Mouse (Mus musculus) hindbrain, embryonic 15.5 days (tissue): Measurements from ENCODE around the gene S100a1. TPM values are rescaled to one million over a fixed set of nuclear protein-coding genes. Genes with fewer than 3 reads are reported as not detected.

Source experiments
- ATAC-seq: fragments of 200-750 bp; cut with Nextera tagmentation; 2 replicates; pipeline ENCODE4 v1.8.0; 2017; ENCODE audit warnings: low read depth, moderate number of reproducible peaks, moderate TSS enrichment; ENCODE audit not compliant: low FRiP score
- H3K27ac ChIP-seq: fragments of 300-500 bp; sonication (generic); replicated peaks from 2 replicates; pipeline ENCODE4 v1.5.1; 2015; ENCODE audit warnings: mild to moderate bottlenecking, inconsistent platforms
- H3K27me3 ChIP-seq: fragments of 300-500 bp; sonication (generic); 2 replicates; pipeline ENCODE4 v1.6.1; 2015; ENCODE audit warnings: control low read depth, inconsistent platforms
- H3K36me3 ChIP-seq: fragments of 300-500 bp; sonication (generic); 2 replicates; pipeline ENCODE4 v1.6.1; 2015; ENCODE audit warnings: control low read depth, inconsistent platforms
- H3K4me1 ChIP-seq: fragments of 300-500 bp; sonication (generic); replicated peaks from 2 replicates; pipeline ENCODE4 v1.6.1; 2015; ENCODE audit warnings: control low read depth, inconsistent platforms
- H3K4me2 ChIP-seq: fragments of 300-500 bp; sonication (generic); 2 replicates; pipeline ENCODE4 v1.6.1; 2015; ENCODE audit warnings: moderate library complexity, mild to moderate bottlenecking, inconsistent platforms
- H3K4me3 ChIP-seq: fragments of 300-500 bp; sonication (generic); 2 replicates; pipeline ENCODE4 v1.5.1; 2015; ENCODE audit warnings: mild to moderate bottlenecking, inconsistent platforms
- H3K9ac ChIP-seq: fragments of 300-500 bp; sonication (generic); 2 replicates; pipeline ENCODE4 v1.6.1; 2015; ENCODE audit warnings: inconsistent platforms
- H3K9me3 ChIP-seq: fragments of 300-500 bp; sonication (generic); 2 replicates; pipeline ENCODE4 v1.6.1; 2016; ENCODE audit warnings: control low read depth, inconsistent platforms
- WGBS: fragments of 180-500 bp; shearing (Covaris S2); methylation state at CpG from one replicate; pipeline ENCODE4 v1.1.7; 2015; 5-methylcytosine and 5-hydroxymethylcytosine counted together
- polyA plus RNA-seq: library from polyadenylated mRNA; unstranded; fragments of >200 nt; fragmentation: Nextera tagmentation; extraction: Ambion mirVana; gene quantifications from 2 replicates; pipeline ENCODE4 v1.2.1, GENCODE M21; 2015

S100a1 gene
- polyA plus RNA-seq, 1 experiment from 2014 or later = 19.9 TPM

DNA sequence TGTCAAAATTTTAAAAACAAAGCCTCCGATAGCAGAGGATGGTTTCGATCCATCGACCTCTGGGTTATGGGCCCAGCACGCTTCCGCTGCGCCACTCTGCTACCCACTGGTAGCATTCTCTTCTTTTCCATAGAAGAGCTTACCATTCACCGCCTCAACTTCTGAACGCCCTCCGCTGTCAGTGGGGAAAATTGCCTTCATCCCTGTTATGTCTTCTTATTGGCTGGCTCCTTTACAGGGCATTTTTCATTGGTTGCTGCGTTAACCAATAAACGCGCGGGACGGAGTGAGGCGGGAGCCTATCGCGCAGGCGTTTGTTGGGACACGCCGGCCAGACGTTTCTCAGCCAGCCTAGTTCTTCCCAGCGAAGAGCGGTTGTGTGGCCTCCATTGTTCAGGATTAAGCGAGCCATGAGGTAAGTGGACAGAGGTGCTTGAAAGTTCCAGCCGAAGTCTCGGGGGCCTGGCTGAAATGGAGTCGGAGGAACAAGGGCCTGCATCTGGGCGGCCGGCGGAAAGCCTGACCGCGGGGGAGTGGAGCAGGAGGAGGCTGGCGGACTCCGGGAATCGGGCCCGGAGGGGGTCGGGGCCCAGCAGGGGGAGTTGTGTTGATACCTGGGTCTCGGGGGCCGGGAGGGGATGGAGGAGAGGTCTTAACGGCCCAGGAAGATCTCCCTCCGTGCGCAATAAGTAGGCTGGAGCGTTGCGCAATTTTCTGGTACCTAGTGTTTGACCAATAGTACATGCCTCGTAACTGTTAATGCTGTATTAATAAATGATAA lies 38.2 kb downstream of the S100a1 start, which contains the start of gene Ilf2:
TSS of gene Ilf2 (plus strand) at position 296 of the 781 bp plus-strand sequence.
- ATAC-seq = peak; percentile 99
- Histone ChIP-seq H3K9me3 (no peaks in the 10 kb centered on the region), H3K4me1 (peaks cover 18% of the 10 kb centered on the region), H3K4me3 (peak within 1 kb of the TSS; percentile 98), H3K36me3 (peaks cover 30% of the 10 kb centered on the region), H3K4me2 (peak within 1 kb of the TSS; percentile 76), H3K27me3 (no peaks in the 10 kb centered on the region), H3K27ac (peak within 1 kb of the TSS; percentile 95), H3K9ac (peak within 1 kb of the TSS; percentile 82)
- under 1% methylated on average over 45 of the region's 45 CpGs for WGBS

DNA sequence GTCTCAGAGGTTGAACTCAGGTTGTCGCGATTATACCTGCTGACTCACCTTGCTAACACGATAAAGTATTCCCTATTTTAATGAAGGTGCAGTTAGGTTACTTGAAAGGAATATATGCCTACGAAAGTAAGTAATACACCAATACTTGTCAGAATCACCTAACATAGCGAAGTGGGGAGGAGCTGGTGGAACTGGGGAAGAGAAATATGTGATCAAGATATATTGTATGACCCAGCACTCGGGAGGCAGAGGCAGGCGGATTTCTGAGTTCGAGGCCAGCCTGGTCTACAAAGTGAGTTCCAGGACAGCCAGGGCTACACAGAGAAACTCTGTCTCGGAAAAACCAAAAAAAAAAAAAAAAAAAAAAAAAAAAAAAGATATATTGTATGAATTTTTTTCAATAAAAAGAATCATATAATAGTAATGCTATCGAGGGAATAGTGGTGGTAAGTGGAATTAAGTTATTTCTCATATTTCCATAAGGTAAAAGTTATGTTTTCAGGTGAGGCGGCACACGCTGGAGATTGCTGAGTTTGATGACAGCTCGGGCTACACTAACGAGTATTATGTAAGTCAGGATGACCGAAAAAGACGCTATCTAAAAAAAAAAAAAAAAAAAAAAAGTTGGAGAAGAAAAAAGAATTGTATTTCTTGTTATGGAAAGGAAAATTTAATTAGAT lies 38.9 kb downstream of the S100a1 start:
- 40% methylated on average over 16 of the region's 16 CpGs for WGBS
- H3K4me1 ChIP-seq = peaks cover 18% of the 10 kb centered on the region
- H3K9ac ChIP-seq = no peak overlapping the region
- no peaks in the 10 kb centered on the region for H3K27me3 ChIP-seq
- peaks cover 23% of the 10 kb centered on the region for H3K36me3 ChIP-seq
- ATAC-seq = peak; percentile 35
- no peaks in the 10 kb centered on the region for H3K9me3 ChIP-seq
- peak overlapping the region; percentile 46 for H3K4me2 ChIP-seq
- peak overlapping the region; percentile 39 for H3K4me3 ChIP-seq
- H3K27ac ChIP-seq = no peak overlapping the region

GRCm38 (mm10) chr3:90472213-90472612 lies 42.0 kb downstream of the S100a1 start:
- Histone ChIP-seq H3K4me1 (peaks cover 5% of the 10 kb centered on the region), H3K36me3 (no peaks in the 10 kb centered on the region), H3K9ac (no peak overlapping the region), H3K4me3 (no peak overlapping the region), H3K27ac (no peak overlapping the region), H3K27me3 (no peaks in the 10 kb centered on the region), H3K9me3 (no peaks in the 10 kb centered on the region), H3K4me2 (no peak overlapping the region)
- 29% methylated on average over 3 of the region's 3 CpGs for WGBS
- ATAC-seq = no peak

DNA sequence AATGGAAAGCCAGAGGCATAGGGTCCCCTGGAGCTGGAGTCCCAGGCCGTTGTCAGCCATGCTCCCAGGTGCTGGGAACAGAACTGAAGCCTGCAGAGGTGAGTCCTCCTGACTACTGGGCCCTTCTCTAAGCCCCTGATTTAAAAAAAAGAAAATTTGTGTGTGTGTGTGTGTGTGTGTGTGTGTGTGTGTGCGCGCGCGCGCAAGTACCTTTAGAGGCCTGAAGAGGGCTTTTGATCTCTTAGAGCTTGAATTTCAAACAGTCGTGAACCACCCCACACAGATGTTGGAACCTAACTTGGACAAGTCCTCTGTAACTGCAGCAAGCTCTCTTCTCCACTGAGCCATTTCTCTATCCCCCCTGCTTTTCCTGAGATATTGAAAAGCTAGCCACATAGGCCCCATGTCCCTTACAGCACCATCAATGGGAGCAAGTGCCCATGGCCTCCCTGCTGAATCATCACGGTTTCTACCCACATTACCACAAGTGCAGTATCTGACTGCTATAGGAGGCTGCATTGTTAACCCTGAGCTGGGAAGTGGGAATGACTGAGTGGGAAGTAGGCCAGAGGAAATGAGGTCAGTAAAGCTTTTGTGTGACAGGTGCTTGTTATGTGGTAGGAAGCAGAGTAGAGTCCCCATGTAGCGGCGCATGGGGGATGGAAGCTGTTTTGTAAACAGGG lies 46.4 kb downstream of the S100a1 start:
- H3K9me3 ChIP-seq = no peaks in the 10 kb centered on the region
- no peak for ATAC-seq
- H3K27ac ChIP-seq = no peak overlapping the region

GRCm38 (mm10) chr3:90466311-90466766 lies 47.9 kb downstream of the S100a1 start:
- peak overlapping the region; percentile 60 for H3K4me3 ChIP-seq
- H3K9me3 ChIP-seq = no peaks in the 10 kb centered on the region
- peak; percentile 75 for ATAC-seq
- peaks cover 17% of the 10 kb centered on the region for H3K4me1 ChIP-seq
- H3K4me2 ChIP-seq = peak overlapping the region; percentile 97
- H3K9ac ChIP-seq = peak overlapping the region; percentile 51; the same call in 1 of the 2 replicates
- H3K36me3 ChIP-seq = no peaks in the 10 kb centered on the region
- under 1% methylated on average over 15 of the region's 15 CpGs for WGBS
- H3K27me3 ChIP-seq = peaks cover 40% of the 10 kb centered on the region
- no peak overlapping the region for H3K27ac ChIP-seq

More for the DNA sequence above, 46.4 kb downstream of the S100a1 start:
- Histone ChIP-seq H3K9ac (no peak overlapping the region), H3K4me2 (no peak overlapping the region), H3K36me3 (no peaks in the 10 kb centered on the region), H3K4me3 (no peak overlapping the region), H3K27me3 (peaks cover 32% of the 10 kb centered on the region), H3K4me1 (peaks cover 17% of the 10 kb centered on the region)
- WGBS = 95% methylated on average over 10 of the region's 10 CpGs

- Histone ChIP-seq H3K9me3 (no peaks in the 10 kb centered on the region), H3K36me3 (no peaks in the 10 kb centered on the region), H3K9ac (peak within 1 kb of the TSS; percentile 51), H3K4me1 (peaks cover 17% of the 10 kb centered on the region), H3K4me3 (peak within 1 kb of the TSS; percentile 60), H3K4me2 (peak within 1 kb of the TSS; percentile 97), H3K27ac (no peak within 1 kb of the TSS), H3K27me3 (peaks cover 40% of the 10 kb centered on the region)
- WGBS = 0% methylated on average over 45 of the region's 49 CpGs
- peak; percentile 68 for ATAC-seq
Measured at GRCm38 (mm10) chr3:90465686-90466310, 48.4 kb downstream of the S100a1 start, which contains the start of gene Npr1. Gene Npr1 (minus strand): TSS chr3:90465866.

- Histone ChIP-seq H3K36me3 (no peaks in the 10 kb centered on the region), H3K27me3 (peaks cover 40% of the 10 kb centered on the region), H3K4me3 (peak overlapping the region; percentile 60), H3K4me1 (peaks cover 17% of the 10 kb centered on the region), H3K9ac (peak overlapping the region; percentile 51), H3K4me2 (peak overlapping the region; percentile 97), H3K27ac (no peak overlapping the region), H3K9me3 (no peaks in the 10 kb centered on the region)
- under 1% methylated on average over 73 of the region's 75 CpGs for WGBS
- ATAC-seq = peak; percentile 35
Measured at GRCm38 (mm10) chr3:90465081-90465685, 49.0 kb downstream of the S100a1 start.

GRCm38 (mm10) chr3:90464552-90465080 lies 49.6 kb downstream of the S100a1 start:
- Histone ChIP-seq H3K4me2 (peak overlapping the region; percentile 97), H3K27ac (no peak overlapping the region), H3K9ac (peak overlapping the region; percentile 51; the same call in 1 of the 2 replicates), H3K4me3 (peak overlapping the region; percentile 60), H3K27me3 (peaks cover 40% of the 10 kb centered on the region), H3K36me3 (no peaks in the 10 kb centered on the region), H3K4me1 (peaks cover 17% of the 10 kb centered on the region), H3K9me3 (no peaks in the 10 kb centered on the region)
- 7% methylated on average over 37 of the region's 37 CpGs for WGBS
- ATAC-seq = peak; percentile 14; the same call in 1 of the 2 replicates

GRCm38 (mm10) chr3:90462579-90462978 lies 51.6 kb downstream of the S100a1 start:
- H3K27ac ChIP-seq = no peak overlapping the region
- peaks cover 17% of the 10 kb centered on the region for H3K4me1 ChIP-seq
- ATAC-seq = no peak
- no peak overlapping the region for H3K4me2 ChIP-seq
- peaks cover 40% of the 10 kb centered on the region for H3K27me3 ChIP-seq
- no peak overlapping the region for H3K9ac ChIP-seq
- H3K9me3 ChIP-seq = no peaks in the 10 kb centered on the region
- no peaks in the 10 kb centered on the region for H3K36me3 ChIP-seq
- no peak overlapping the region for H3K4me3 ChIP-seq
- 37% methylated on average over 7 of the region's 7 CpGs for WGBS

- H3K27me3 ChIP-seq = peaks cover 40% of the 10 kb centered on the region
- H3K9me3 ChIP-seq = no peaks in the 10 kb centered on the region
- no peak for ATAC-seq
- WGBS = 85% methylated on average over 3 of the region's 3 CpGs
- H3K27ac ChIP-seq = no peak overlapping the region
- H3K4me3 ChIP-seq = no peak overlapping the region
- no peaks in the 10 kb centered on the region for H3K36me3 ChIP-seq
- no peak overlapping the region for H3K9ac ChIP-seq
- no peak overlapping the region for H3K4me2 ChIP-seq
- peaks cover 17% of the 10 kb centered on the region for H3K4me1 ChIP-seq
Measured at GRCm38 (mm10) chr3:90461935-90462334, 52.3 kb downstream of the S100a1 start.
